Mouse (Mus musculus) megakaryocyte, embryonic 14.5 days (primary cell): ENCODE measurements around the gene Pitpnm2. TPM values are rescaled to one million over a fixed set of nuclear protein-coding genes. Genes with fewer than 3 reads are reported as not detected.
"Not testable (repeated sequence)": the region's sequence is repeated elsewhere in the genome, so short reads cannot be mapped to it uniquely, and the experiment has no call there.

ENCODE experiments used
- H3K27me3 ChIP-seq: replicated peaks from 2 replicates; pipeline ENCODE3; 2012; ENCODE audit warnings: inconsistent platforms
- H3K36me3 ChIP-seq: replicated peaks from 2 replicates; pipeline ENCODE3; 2012; ENCODE audit warnings: low read length, inconsistent platforms, mixed read lengths
- H3K4me1 ChIP-seq: 2 replicates; pipeline ENCODE4 v1.6.1; 2012; ENCODE audit warnings: inconsistent platforms
- H3K4me3 ChIP-seq: replicated peaks from 2 replicates; pipeline ENCODE3; 2012; ENCODE audit warnings: moderate library complexity, mild to moderate bottlenecking, inconsistent platforms
- H3K9me3 ChIP-seq: 2 replicates; pipeline ENCODE4 v1.6.1; 2012; ENCODE audit warnings: inconsistent platforms
- FLI1 ChIP-seq: IDR thresholded peaks from 2 replicates; pipeline ENCODE4 v1.6.1; 2012; ENCODE audit warnings: low read length, inconsistent platforms, mixed read lengths
- GATA1 ChIP-seq: IDR thresholded peaks from 3 replicates; pipeline ENCODE4 v1.6.1; 2012; ENCODE audit warnings: mixed read lengths, low read length, inconsistent platforms, borderline replicate concordance
- polyA plus RNA-seq: library from polyadenylated mRNA; stranded (reverse); fragments of >175 nt; gene quantifications from 2 replicates; pipeline ENCODE4 v1.2.3, GENCODE M21; 2012; ENCODE audit warnings: low replicate concordance; ENCODE audit not compliant: insufficient read depth

Pitpnm2 gene
- polyA plus RNA-seq = 30.1 and 45.3 TPM in 2 replicates

DNA sequence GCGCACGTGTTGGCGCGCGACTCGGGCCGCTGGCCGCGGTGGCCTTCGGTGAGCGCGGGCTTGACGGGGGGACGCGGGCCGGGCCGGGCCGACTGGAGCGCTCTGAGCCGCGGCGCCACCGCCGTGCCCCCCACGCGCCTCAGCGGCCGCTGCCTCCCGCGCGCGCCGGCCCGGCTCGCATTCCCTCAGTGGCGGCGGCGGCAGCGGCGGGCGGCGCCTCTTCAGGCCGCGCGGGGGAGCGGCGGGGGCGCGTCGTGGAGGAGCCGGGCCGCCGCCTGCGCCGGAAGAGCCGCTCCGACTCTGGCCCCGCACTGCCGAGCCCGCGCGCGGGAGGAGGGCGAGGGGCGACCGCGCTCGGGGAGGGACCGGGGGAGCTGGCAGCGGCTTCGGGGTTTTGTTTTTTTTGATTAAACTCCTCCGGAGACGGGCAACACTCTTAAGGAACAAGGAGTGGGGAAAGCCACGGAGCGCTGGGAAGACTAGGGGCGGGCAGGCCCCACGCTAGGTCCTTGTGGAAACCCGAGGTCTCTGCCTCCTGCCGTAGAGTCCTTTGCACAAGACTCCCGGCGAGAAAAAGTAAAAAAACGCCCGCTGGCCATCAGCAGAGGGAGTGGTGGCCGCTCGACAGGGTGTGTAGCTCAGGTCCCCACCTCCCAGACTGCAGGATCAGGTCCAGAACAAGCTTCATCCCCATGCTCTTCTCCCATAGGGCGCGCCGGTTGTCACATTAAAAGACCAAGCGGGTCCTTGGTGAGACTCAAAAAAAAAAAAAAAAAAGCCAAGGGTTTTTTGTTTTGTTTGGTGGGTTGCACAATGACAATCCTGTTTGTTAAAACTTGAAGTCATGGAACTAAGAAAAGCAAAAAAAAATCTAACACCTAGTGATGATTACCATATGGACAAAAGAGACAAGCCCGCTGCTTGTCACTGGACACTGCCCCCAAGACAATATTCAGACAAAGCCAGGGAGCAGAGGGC lies at the start of gene Pitpnm2:
Gene Pitpnm2 (minus strand): TSS at position 147 of the 978 bp plus-strand sequence.
- H3K27me3 ChIP-seq = no peaks in the 10 kb centered on the region
- peaks cover 57% of the 10 kb centered on the region for H3K36me3 ChIP-seq
- H3K4me3 ChIP-seq = peak within 1 kb of the TSS; percentile 94
- H3K4me1 ChIP-seq = peaks cover 66% of the 10 kb centered on the region
- TF ChIP-seq GATA1 (no peak), FLI1 (no peak)
- H3K9me3 ChIP-seq = no peaks in the 10 kb centered on the region

- H3K9me3 ChIP-seq, H3K4me3 ChIP-seq, H3K27me3 ChIP-seq: not testable (repeated sequence)
- Histone ChIP-seq H3K36me3 (peaks cover 64% of the 10 kb centered on the region), H3K4me1 (peaks cover 15% of the 10 kb centered on the region)
Measured at GRCm38 (mm10) chr5:124299307-124299706, 49.7 kb upstream of the Pitpnm2 start.

GRCm38 (mm10) chr5:124296475-124296874 lies 46.9 kb upstream of the Pitpnm2 start:
- Histone ChIP-seq H3K4me3 (no peak overlapping the region), H3K27me3 (no peaks in the 10 kb centered on the region), H3K36me3 (peaks cover 70% of the 10 kb centered on the region), H3K9me3 (peaks cover 5% of the 10 kb centered on the region), H3K4me1 (peaks cover 15% of the 10 kb centered on the region)
- TF ChIP-seq GATA1 (no peak), FLI1 (no peak)

GRCm38 (mm10) chr5:124293967-124294366 lies 44.4 kb upstream of the Pitpnm2 start:
- Histone ChIP-seq H3K4me3 (no peak overlapping the region), H3K36me3 (peaks cover 79% of the 10 kb centered on the region)

DNA sequence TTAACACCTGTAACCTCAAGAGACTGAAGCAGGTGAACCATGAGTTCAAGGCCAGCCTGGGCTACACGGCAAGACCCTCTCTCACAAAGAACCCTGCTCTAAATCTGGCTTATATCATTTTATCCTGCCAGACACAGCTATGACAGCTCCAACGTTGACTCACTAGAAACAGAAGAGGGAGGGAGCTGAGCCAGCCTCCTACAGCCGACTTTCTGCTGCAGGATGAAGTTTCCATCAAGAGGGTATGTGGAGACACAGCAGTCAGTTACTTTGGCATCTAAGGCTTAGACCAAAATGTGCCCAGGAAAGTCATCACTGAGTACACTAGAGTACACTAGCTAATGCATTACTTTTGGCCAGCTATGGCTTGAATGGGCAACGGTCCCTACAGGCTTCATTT lies 40.7 kb upstream of the Pitpnm2 start:
- H3K4me1 ChIP-seq = peaks cover 17% of the 10 kb centered on the region
- H3K36me3 ChIP-seq = peaks cover 83% of the 10 kb centered on the region
- H3K4me3 ChIP-seq = no peak overlapping the region
- TF ChIP-seq GATA1 = no peak
- TF ChIP-seq FLI1 = no peak
- no peaks in the 10 kb centered on the region for H3K27me3 ChIP-seq
- H3K9me3 ChIP-seq = no peaks in the 10 kb centered on the region

More at GRCm38 (mm10) chr5:124293967-124294366, 44.4 kb upstream of the Pitpnm2 start:
- peaks cover 5% of the 10 kb centered on the region for H3K9me3 ChIP-seq
- no peaks in the 10 kb centered on the region for H3K4me1 ChIP-seq
- TF ChIP-seq FLI1 = no peak
- no peak for TF ChIP-seq GATA1
- H3K27me3 ChIP-seq = no peaks in the 10 kb centered on the region

DNA sequence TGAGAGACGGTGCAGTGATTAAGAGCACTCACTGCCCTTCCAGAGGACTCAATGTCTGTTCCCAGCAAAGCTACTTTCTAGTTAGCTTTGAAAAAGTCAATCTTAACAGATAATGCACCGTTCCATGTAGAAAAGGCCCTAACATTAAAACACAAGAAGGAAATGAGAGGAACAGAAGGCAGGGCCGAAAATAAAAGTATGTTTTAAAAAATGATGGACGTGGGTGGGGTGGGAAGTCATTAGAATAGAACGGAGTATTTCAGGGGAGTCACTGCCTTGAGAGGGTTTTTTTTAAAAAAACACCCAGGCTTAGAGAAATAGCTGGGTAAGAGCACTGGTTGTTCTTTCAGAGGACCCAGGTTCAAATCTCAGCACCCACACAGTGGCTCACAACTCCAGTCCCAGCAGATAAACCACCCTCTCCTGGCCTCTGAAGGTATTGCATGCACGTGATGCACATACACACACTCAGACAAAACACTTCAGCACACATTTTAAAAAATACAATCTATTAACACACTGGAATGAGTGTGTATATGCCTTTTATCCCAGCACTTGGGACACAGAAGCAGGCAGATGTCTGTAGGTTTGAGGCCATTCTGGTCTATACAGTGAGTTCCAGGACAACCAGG lies 38.2 kb upstream of the Pitpnm2 start:
- Histone ChIP-seq H3K27me3 (no peaks in the 10 kb centered on the region), H3K36me3 (peaks cover 81% of the 10 kb centered on the region), H3K9me3 (no peaks in the 10 kb centered on the region), H3K4me3 (no peak overlapping the region), H3K4me1 (peaks cover 20% of the 10 kb centered on the region)
- TF ChIP-seq FLI1 (no peak), GATA1 (no peak)

GRCm38 (mm10) chr5:124284330-124284729 lies 34.8 kb upstream of the Pitpnm2 start:
- Histone ChIP-seq H3K4me3 (no peak overlapping the region), H3K9me3 (no peaks in the 10 kb centered on the region), H3K4me1 (peaks cover 20% of the 10 kb centered on the region), H3K27me3 (no peaks in the 10 kb centered on the region), H3K36me3 (peaks cover 76% of the 10 kb centered on the region)
- TF ChIP-seq FLI1 (no peak), GATA1 (no peak)

DNA sequence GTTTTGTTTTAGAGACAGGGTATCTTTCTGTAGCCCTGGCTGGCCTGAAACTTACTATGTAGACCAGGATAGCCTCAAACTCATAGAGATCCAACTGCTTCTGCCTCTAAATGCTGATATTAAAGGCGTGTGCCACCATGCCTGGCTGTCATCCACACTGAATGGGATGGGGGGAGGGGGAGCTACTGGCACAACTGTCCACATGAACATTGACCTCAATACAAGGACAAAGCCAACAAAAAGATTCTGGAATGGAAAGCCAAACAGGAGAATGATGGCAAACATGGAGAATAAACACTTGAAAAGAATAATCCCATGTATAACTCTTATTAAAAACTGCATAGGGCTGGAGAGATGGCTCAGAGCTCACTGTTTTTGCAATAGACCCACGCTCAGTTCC lies 33.3 kb upstream of the Pitpnm2 start:
- no peaks in the 10 kb centered on the region for H3K9me3 ChIP-seq
- no peak overlapping the region for H3K4me3 ChIP-seq
- H3K27me3 ChIP-seq = no peaks in the 10 kb centered on the region
- peaks cover 20% of the 10 kb centered on the region for H3K4me1 ChIP-seq
- TF ChIP-seq GATA1 (no peak), FLI1 (no peak)
- H3K36me3 ChIP-seq = peaks cover 80% of the 10 kb centered on the region

- no peak for TF ChIP-seq FLI1
- TF ChIP-seq GATA1 = no peak
- peaks cover 11% of the 10 kb centered on the region for H3K9me3 ChIP-seq
- H3K27me3 ChIP-seq = no peaks in the 10 kb centered on the region
- H3K36me3 ChIP-seq = peaks cover 30% of the 10 kb centered on the region
- H3K4me3 ChIP-seq = no peak overlapping the region
- peaks cover 46% of the 10 kb centered on the region for H3K4me1 ChIP-seq
Measured at GRCm38 (mm10) chr5:124270226-124270625, 20.7 kb upstream of the Pitpnm2 start.

DNA sequence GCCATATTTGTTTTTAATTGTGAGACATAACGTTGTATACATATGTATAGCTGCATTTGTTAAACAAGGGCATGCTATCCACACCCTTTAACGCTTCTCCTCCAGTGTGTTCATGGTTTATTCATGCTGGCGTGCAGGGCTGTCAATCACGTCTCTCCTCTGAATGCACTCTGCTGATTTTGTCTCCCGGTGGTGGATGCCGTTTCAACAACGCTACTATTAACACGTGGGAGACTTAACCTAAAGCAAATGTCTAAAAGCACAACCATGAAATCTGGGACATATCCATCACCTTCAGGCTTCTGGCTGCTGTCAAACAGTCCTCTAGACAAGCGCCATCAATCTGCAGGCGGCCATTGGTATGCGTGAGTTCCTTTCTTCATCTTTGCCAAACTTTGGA lies 20.1 kb upstream of the Pitpnm2 start:
- Histone ChIP-seq H3K4me3 (no peak overlapping the region), H3K9me3 (peaks cover 11% of the 10 kb centered on the region), H3K36me3 (peaks cover 26% of the 10 kb centered on the region), H3K4me1 (peaks cover 52% of the 10 kb centered on the region), H3K27me3 (no peaks in the 10 kb centered on the region)
- TF ChIP-seq GATA1 = no peak
- no peak for TF ChIP-seq FLI1
